Mouse (Mus musculus): Measurements from ENCODE around the gene Qprt.

- TF ChIP-seq CTCF (IDR thresholded peaks at IDR 0.05; ENCODE audit: insufficient read depth, low read length) = no peak
- TF ChIP-seq POLR2A (IDR thresholded peaks at IDR 0.05; ENCODE audit: borderline replicate concordance, extremely low read depth, low read depth, low read length) = no peak
Measured at GRCm38 (mm10) chr7:127114920-127115319, 7.1 kb downstream of the Qprt start.
